Mouse (Mus musculus): ENCODE measurements at regions not wholly inside any gene's neighbourhood (a gene's known extent, or its start where the extent isn't known, plus 50 kb on each side); places are given as distances from the start of the nearest gene placed in this dataset.

DNA sequence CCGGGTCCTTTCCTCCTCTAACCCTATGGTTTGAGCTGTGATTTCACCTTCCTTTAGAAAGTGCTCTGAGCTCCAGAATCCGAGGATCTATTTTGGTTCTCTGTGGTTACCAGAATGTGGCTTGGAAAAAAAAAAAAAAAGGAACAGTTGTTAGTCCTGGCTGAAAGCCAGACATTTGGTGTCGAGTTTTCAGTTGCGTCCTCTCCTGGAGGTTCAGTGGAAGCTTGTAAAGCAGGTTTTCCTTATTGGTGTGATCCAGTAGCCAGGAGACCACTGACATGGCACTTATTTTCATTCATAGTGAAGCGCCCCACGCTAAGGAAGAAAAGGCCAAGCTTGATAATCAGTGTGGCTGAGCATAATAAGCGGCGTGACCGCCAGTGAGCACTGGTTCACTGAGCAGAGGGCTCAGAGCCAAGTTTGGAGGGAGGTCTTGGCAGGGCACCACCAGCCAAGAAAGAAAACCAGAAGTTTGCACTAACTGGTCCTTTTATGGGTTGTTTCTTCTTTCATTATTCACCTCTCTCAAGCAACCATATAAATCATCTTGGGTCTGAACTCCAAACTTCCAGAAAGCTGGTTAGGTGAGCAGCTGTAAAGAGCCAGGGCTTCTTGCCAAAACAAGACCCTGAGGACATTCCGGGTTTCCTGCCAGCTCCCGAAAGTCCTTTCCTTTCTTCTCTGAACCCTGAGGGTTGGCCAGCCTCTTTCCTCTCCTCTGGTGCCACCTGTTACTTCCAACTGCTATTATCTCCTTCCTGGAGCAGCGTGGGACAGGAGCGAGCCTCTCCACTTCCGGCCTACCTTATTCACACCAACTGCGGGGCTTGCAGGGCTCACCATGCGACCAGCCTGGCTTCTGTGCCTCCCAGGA is 436.0 kb downstream of the Zfp704 start:
- DNase-seq: peak; percentile 57
- no peak for TF ChIP-seq CTCF (IDR thresholded peaks at IDR 0.05; ENCODE audit: insufficient read depth, low read length)
- TF ChIP-seq POLR2A (IDR thresholded peaks at IDR 0.05; ENCODE audit: borderline replicate concordance, extremely low read depth, low read depth, low read length): no peak
- 9% methylated on average over 16 of the region's 16 CpGs for WGBS

GRCm38 (mm10) chr3:9171970-9172369 is 437.9 kb downstream of the Zfp704 start:
- H3K4me1 ChIP-seq (ENCODE audit: control insufficient read depth, insufficient read depth, low read length): no peaks in the 10 kb centered on the region
- WGBS: 55% methylated on average over 1 of the region's 1 CpGs
- no peak for TF ChIP-seq POLR2A (IDR thresholded peaks at IDR 0.05; ENCODE audit: borderline replicate concordance, extremely low read depth, low read depth, low read length)
- TF ChIP-seq CTCF (IDR thresholded peaks at IDR 0.05; ENCODE audit: insufficient read depth, low read length): no peak
- H3K4me3 ChIP-seq (replicated peaks; ENCODE audit: extremely low read depth, low read depth, low read length): no peak overlapping the region
- DNase-seq: no peak

More for the DNA sequence above, 436.0 kb downstream of the Zfp704 start:
- H3K4me1 ChIP-seq (ENCODE audit: control insufficient read depth, insufficient read depth, low read length): no peaks in the 10 kb centered on the region
- peak overlapping the region; percentile 35 for H3K4me3 ChIP-seq (replicated peaks; ENCODE audit: extremely low read depth, low read depth, low read length)

GRCm38 (mm10) chr3:9168955-9169354 is 440.9 kb downstream of the Zfp704 start:
- H3K4me3 ChIP-seq (replicated peaks; ENCODE audit: extremely low read depth, low read depth, low read length): no peak overlapping the region
- DNase-seq: no peak
- TF ChIP-seq POLR2A (IDR thresholded peaks at IDR 0.05; ENCODE audit: borderline replicate concordance, extremely low read depth, low read depth, low read length) (no peak), CTCF (IDR thresholded peaks at IDR 0.05; ENCODE audit: insufficient read depth, low read length) (no peak)
- no peaks in the 10 kb centered on the region for H3K4me1 ChIP-seq (ENCODE audit: control insufficient read depth, insufficient read depth, low read length)
- WGBS: 61% methylated on average over 12 of the region's 12 CpGs

- WGBS: 42% methylated on average over 15 of the region's 15 CpGs
- H3K4me1 ChIP-seq (ENCODE audit: control insufficient read depth, insufficient read depth, low read length): no peaks in the 10 kb centered on the region
- no peak for DNase-seq
- H3K4me3 ChIP-seq (replicated peaks; ENCODE audit: extremely low read depth, low read depth, low read length): no peak overlapping the region
- TF ChIP-seq POLR2A (IDR thresholded peaks at IDR 0.05; ENCODE audit: borderline replicate concordance, extremely low read depth, low read depth, low read length) (no peak), CTCF (IDR thresholded peaks at IDR 0.05; ENCODE audit: insufficient read depth, low read length) (no peak)
Measured at GRCm38 (mm10) chr3:9159073-9159472, 450.8 kb downstream of the Zfp704 start.

DNA sequence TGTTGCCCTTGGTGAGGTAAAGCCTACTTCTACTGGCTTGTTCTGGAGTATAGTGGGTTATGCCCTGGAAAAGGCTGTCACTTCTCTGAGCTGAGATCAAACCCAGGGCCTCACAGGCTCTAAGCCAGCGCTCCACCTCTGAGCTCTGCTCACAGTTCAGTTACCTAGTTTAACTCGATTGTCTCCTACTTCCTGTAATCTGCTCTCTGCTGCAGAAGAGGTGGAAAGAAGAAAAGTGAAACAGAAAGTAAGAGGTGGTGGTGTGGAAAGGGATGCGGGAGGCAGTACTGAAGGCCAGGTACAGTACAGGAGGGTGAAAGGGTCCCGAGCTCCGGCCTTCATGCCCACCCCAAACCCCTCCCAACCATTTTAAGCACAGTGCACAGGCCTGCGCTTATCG is 455.7 kb downstream of the Zfp704 start:
- DNase-seq: no peak
- TF ChIP-seq POLR2A (IDR thresholded peaks at IDR 0.05; ENCODE audit: borderline replicate concordance, extremely low read depth, low read depth, low read length) (no peak), CTCF (IDR thresholded peaks at IDR 0.05; ENCODE audit: insufficient read depth, low read length) (no peak)

DNA sequence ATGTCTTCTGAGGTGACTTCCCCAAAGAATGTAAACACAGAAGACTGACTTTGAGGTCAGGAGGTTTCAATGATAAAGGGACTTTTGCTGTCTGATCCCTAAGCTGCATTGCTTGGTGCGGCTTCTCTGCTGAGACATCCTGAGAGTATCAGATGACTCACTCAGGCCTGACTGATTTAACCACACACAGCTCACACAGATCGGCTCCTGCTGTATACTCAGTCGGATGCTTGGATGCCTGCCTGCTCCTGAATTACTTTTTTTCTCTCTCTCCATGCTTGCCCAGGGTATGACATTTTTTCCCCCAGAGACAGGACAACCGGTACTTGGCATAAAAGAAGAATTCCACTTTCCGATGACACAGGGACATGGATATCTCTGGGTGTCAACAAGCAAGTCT is 456.2 kb downstream of the Zfp704 start:
- 50% methylated on average over 5 of the region's 5 CpGs for WGBS
- DNase-seq: no peak
- TF ChIP-seq POLR2A (IDR thresholded peaks at IDR 0.05; ENCODE audit: borderline replicate concordance, extremely low read depth, low read depth, low read length): no peak
- TF ChIP-seq CTCF (IDR thresholded peaks at IDR 0.05; ENCODE audit: insufficient read depth, low read length): no peak

More for the DNA sequence above, 455.7 kb downstream of the Zfp704 start:
- peak overlapping the region; percentile 13 for H3K4me3 ChIP-seq (replicated peaks; ENCODE audit: extremely low read depth, low read depth, low read length)
- no peaks in the 10 kb centered on the region for H3K4me1 ChIP-seq (ENCODE audit: control insufficient read depth, insufficient read depth, low read length)
- 63% methylated on average over 7 of the region's 7 CpGs for WGBS

GRCm38 (mm10) chr3:9152256-9152655 is 457.6 kb downstream of the Zfp704 start:
- TF ChIP-seq POLR2A (IDR thresholded peaks at IDR 0.05; ENCODE audit: borderline replicate concordance, extremely low read depth, low read depth, low read length) (no peak), CTCF (IDR thresholded peaks at IDR 0.05; ENCODE audit: insufficient read depth, low read length) (no peak)
- 25% methylated on average over 1 of the region's 1 CpGs for WGBS
- no peak overlapping the region for H3K4me3 ChIP-seq (replicated peaks; ENCODE audit: extremely low read depth, low read depth, low read length)
- no peak for DNase-seq
- H3K4me1 ChIP-seq (ENCODE audit: control insufficient read depth, insufficient read depth, low read length): no peaks in the 10 kb centered on the region

More for the DNA sequence above, 456.2 kb downstream of the Zfp704 start:
- no peaks in the 10 kb centered on the region for H3K4me1 ChIP-seq (ENCODE audit: control insufficient read depth, insufficient read depth, low read length)
- no peak overlapping the region for H3K4me3 ChIP-seq (replicated peaks; ENCODE audit: extremely low read depth, low read depth, low read length)

DNA sequence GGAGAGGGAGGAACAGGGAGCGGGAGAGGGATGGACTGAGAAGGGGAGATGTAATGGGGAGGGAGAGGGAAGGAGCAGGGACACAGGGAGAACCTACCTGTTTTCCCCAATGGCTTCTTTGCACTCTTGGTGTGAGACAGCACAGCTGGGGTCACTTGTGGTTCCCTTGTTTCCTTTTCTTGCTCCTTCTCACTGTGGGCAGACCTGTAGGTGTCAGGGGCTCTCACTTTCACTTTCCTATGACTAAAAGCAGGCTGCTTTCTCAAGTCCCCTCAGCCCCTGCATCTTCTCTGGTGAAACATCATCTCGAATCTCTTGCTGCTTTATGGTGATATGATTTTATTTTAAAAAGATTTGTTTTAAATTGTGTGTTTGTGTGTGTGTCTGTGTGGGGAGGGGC is 458.3 kb downstream of the Zfp704 start:
- Histone ChIP-seq H3K4me3 (replicated peaks; ENCODE audit: extremely low read depth, low read depth, low read length) (no peak overlapping the region), H3K4me1 (ENCODE audit: control insufficient read depth, insufficient read depth, low read length) (no peaks in the 10 kb centered on the region)
- WGBS: 46% methylated on average over 2 of the region's 2 CpGs
- DNase-seq: no peak
- TF ChIP-seq CTCF (IDR thresholded peaks at IDR 0.05; ENCODE audit: insufficient read depth, low read length) (no peak), POLR2A (IDR thresholded peaks at IDR 0.05; ENCODE audit: borderline replicate concordance, extremely low read depth, low read depth, low read length) (no peak)

DNA sequence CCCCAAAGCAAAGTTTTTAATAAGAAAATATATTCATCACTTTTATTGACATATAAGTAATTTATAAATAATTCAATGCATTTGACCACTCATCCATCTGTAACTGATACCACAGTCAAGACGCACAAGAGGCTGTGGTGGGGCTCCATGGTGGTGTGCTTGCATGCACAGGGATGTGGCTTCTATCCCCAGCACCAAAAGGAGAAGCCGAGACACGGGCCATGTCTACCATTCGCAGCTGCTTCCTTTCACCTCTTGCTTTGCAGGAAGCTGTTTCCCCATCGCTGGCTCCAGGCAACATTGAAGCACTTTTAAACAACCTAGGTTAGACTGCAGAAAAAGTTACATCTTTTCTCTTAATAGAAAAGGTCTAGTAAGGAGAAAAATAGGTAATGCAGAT is 461.3 kb downstream of the Zfp704 start:
- no peak for TF ChIP-seq POLR2A (IDR thresholded peaks at IDR 0.05; ENCODE audit: borderline replicate concordance, extremely low read depth, low read depth, low read length)
- TF ChIP-seq CTCF (IDR thresholded peaks at IDR 0.05; ENCODE audit: insufficient read depth, low read length): no peak
- 66% methylated on average over 5 of the region's 5 CpGs for WGBS
- no peak for DNase-seq
- Histone ChIP-seq H3K4me3 (replicated peaks; ENCODE audit: extremely low read depth, low read depth, low read length) (no peak overlapping the region), H3K4me1 (ENCODE audit: control insufficient read depth, insufficient read depth, low read length) (no peaks in the 10 kb centered on the region)

GRCm38 (mm10) chr3:9146481-9146880 is 463.4 kb downstream of the Zfp704 start:
- DNase-seq: no peak
- H3K4me3 ChIP-seq (replicated peaks; ENCODE audit: extremely low read depth, low read depth, low read length): no peak overlapping the region
- WGBS: 70% methylated on average over 6 of the region's 6 CpGs
- no peak for TF ChIP-seq POLR2A (IDR thresholded peaks at IDR 0.05; ENCODE audit: borderline replicate concordance, extremely low read depth, low read depth, low read length)
- TF ChIP-seq CTCF (IDR thresholded peaks at IDR 0.05; ENCODE audit: insufficient read depth, low read length): no peak
- H3K4me1 ChIP-seq (ENCODE audit: control insufficient read depth, insufficient read depth, low read length): no peaks in the 10 kb centered on the region
